Mouse (Mus musculus) B cell, adult 67 days (primary cell): ENCODE results near the gene Pcnx. TPM values are rescaled to one million over a fixed set of nuclear protein-coding genes. Genes with fewer than 3 reads are reported as not detected.

ENCODE experiments used
- total RNA-seq, 2 experiments: library from RNA; stranded (reverse); gene quantifications; 4 replicates each; pipeline ENCODE4 v1.2.4; 2023

Pcnx gene
- total RNA-seq: 10 to 100 TPM; 37.6 to 52.5 TPM

GRCm38 (mm10) chr12:81859351-81860307, at the start of gene Pcnx:
Pcnx (plus strand) TSS chr12:81860023.

Other genes with a start within 250 kb of the Pcnx start
- not detected for gene Ttc9, start 228.8 kb upstream of the Pcnx start, total RNA-seq
- gene Map3k9, start 78.8 kb upstream of the Pcnx start, total RNA-seq: 10 to 100 TPM; 19.6 to 22.0 TPM